Mouse (Mus musculus) frontal cortex, postnatal 14 days (tissue): ENCODE results near the gene Fcgr2b.
"Not testable (repeated sequence)": the region's sequence is repeated elsewhere in the genome, so short reads cannot be mapped to it uniquely, and the experiment has no call there.

Experiments used
- DNase-seq, 2 experiments: peaks; one replicate each; pipeline ENCODE4 v3.0.0; 2022; ENCODE audit warnings: low spot score in 2 of 2

The Fcgr2b gene

GRCm38 (mm10) chr1:170975751-170976161 is 591 bp downstream of the Fcgr2b start:
- no peak for DNase-seq

GRCm38 (mm10) chr1:170975350-170975749 is 997 bp downstream of the Fcgr2b start:
- not testable (repeated sequence) for DNase-seq

DNA sequence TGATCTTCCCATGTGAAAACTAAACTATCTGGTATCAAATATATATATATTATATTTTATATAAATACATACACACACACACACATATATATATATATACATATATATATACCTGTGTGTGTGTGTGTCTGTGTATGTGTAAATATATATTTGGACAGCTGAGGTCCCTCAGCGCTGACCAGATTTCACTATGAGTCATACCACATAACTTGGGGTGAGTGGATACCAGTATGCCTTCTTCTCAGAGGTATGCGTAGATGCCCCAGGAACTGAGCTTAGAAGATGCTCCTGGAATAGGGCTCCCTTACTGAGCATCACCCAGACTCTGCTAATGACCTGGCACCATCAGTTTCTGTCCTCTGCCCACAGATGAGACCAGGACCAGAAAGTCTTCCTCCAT is 1.6 kb downstream of the Fcgr2b start:
- no peak for DNase-seq

- no peak for DNase-seq
Observed at GRCm38 (mm10) chr1:170974171-170974570, 2.2 kb downstream of the Fcgr2b start.

DNA sequence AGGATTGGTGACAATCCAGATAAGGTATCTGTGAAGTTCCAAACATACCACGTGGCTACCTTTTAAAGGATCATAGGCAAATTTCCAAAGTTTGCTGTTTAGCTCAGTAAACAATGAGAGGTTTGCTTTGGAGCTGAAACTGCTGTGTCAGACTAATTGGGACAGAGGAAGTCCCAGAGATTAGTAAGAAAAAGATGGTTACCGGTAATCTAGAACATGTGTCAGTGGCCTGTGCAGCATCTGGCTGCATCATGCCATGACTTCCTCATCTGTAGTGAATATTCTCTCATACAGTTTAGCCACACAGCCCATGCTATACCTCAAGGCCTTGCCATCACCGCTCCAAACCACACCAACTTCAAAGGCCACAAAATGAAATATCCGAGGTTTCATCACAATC is 3.4 kb downstream of the Fcgr2b start:
- DNase-seq = no peak

GRCm38 (mm10) chr1:170972494-170972893 is 3.9 kb downstream of the Fcgr2b start:
- DNase-seq = no peak

- DNase-seq = no peak
Observed at GRCm38 (mm10) chr1:170968576-170968975, 7.8 kb downstream of the Fcgr2b start.

DNA sequence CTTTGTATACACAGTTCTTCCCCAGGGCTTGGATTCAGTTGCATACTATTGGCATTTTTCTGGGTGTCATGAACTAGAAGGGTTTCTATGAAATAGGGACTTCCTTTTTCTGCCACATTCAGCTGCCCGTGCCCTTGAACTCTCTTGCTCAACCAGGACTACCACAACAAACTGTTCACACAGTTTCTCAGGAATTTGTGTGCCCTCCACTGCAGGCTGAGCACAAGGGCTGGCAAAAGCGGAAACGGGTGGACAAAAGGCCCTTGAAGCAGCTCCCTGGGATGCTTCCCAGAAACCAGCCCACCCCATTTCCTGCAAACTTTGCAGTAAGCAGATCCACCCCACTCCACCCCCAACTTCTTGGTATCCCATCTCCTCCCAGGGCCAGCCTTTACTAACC is 8.8 kb downstream of the Fcgr2b start:
- no peak for DNase-seq

GRCm38 (mm10) chr1:170963087-170963486 is 13.3 kb downstream of the Fcgr2b start:
- no peak for DNase-seq

DNA sequence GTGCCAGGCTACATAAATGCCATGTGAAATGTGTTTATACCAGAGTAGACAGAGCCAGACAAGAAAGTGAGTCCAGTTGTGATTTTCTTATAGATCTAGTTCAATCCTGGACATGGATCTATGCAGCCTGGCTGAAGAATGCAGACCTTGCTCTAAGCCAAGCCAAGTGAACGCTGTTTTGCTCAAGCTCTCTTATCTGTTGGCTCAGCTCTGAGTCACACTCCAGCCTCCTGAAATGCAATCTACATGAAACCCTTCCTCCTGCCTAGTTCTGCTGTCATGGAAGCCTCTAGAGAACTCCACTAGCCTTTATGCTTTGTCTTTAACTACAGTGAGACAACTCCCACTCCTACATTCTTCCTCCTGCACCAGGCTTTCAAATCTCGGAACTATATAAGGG is 14.0 kb downstream of the Fcgr2b start:
- no peak for DNase-seq

DNA sequence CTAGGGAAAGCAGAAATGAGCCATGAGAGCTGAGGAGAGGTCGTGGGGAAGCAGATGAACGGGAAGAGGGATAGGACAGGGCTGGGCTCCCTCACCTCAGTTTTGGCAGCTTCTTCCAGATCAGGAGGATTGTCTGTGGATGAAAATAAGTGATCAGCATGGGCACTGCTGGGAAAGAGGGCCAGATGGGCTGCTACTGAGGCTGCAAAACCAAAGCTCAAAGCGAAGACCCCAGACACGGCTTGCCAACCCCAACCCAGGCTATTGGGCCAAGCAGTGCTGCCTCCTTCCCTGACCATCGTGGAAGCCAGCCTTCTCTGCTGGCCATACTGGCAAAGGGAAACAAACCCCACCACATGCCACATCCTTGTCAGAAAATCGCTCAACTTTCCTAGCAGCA is 15.2 kb downstream of the Fcgr2b start:
- DNase-seq = no peak

GRCm38 (mm10) chr1:170959791-170960190 is 16.6 kb downstream of the Fcgr2b start:
- DNase-seq = no peak

DNA sequence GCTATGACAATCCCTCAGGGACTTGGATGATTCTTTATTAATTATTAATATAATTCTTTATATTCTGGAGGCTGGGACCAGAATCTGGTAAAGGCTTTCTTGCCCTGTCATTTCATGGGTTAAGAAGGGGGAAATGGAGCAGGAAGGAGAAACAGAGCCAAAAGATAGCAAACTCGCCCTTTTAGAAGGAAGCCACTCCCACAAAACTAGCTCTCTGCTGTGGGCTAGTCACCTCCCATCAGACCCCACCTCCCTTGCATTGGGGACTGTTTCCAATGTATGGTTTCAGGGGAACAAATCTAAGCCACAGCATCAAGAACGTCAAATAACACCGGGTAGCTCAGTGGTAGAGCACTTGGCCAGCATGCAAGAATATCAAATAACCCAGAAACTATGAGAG is 18.1 kb downstream of the Fcgr2b start:
- DNase-seq = no peak

GRCm38 (mm10) chr1:170953192-170953591 is 23.2 kb downstream of the Fcgr2b start:
- DNase-seq = no peak

DNA sequence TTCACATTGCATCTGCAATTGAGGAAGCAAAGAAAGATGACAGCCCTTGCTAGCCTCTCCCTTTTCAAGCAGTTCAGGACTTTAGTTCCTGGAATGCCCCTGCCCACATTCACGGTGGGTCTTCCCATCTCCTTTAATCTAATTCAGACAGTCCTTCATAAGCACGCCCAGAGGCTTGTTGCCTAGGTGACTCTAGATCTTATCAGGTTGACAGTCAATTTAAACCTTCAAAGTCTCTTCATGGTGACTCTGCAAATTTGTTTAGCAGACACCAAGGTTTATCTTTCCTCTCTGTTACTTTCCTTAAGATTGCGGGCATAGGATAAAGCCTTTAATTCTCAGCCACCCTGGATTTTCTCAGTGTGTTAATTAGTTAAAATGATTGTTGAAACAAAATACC is 25.6 kb downstream of the Fcgr2b start:
- DNase-seq = no peak

- not testable (repeated sequence) for DNase-seq
Observed at GRCm38 (mm10) chr1:170944908-170945307, 31.4 kb downstream of the Fcgr2b start.

- DNase-seq = not testable (repeated sequence)
Observed at GRCm38 (mm10) chr1:170944151-170944550, 32.2 kb downstream of the Fcgr2b start.

- no peak for DNase-seq
Observed at GRCm38 (mm10) chr1:170939255-170939654, 37.1 kb downstream of the Fcgr2b start.

GRCm38 (mm10) chr1:170934383-170934782 is 42.0 kb downstream of the Fcgr2b start:
- DNase-seq = no peak

- DNase-seq = no peak
Observed at GRCm38 (mm10) chr1:170933940-170934339, 42.4 kb downstream of the Fcgr2b start.

- DNase-seq = no peak
Observed at GRCm38 (mm10) chr1:170933386-170933920, 42.9 kb downstream of the Fcgr2b start.

- DNase-seq = no peak
Observed at GRCm38 (mm10) chr1:170932043-170932442, 44.3 kb downstream of the Fcgr2b start.

GRCm38 (mm10) chr1:170929245-170929644 is 47.1 kb downstream of the Fcgr2b start:
- no peak for DNase-seq

- DNase-seq = no peak
Observed at GRCm38 (mm10) chr1:170928467-170928866, 47.9 kb downstream of the Fcgr2b start.
